Mouse (Mus musculus): Measurements from ENCODE around the gene Npas4.
"Not testable (repeated sequence)": the region's sequence is repeated elsewhere in the genome, so short reads cannot be mapped to it uniquely, and the experiment has no call there.

The Npas4 gene

DNA sequence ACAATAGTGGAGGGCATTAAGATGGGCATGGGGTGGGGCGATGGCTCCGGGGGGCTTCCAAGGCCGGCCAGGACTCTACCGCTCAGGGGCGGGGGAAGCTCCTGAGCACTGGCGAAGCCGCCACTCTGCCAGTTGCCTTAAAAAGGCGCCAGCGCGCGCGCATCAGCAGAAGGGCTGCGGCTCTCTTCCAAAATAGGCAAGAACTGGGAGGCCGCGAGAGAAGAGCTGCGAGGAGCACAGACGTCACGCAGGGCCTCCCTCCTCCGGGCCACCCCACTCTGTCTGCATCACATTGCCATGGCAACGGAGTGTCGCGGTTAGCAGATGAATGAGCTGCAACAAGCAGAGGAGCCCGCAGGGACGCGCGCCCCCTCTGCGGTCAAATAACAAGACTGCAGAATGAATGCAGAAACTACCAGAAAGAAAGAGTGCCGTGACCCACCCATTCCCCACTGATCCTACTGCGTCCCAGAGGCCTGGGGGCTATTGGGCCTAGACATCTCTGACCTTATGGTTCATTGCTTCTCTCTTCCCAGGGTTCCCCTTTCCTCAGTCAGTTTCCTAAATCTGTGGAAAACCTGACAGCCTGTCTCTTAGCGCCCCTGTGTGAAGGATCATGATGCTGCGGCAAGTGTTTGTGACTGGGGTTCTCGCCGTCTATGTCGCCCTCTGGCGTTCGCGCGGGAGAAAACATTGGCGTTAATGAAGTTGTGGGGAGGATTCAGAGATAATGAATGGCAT, 11.7 kb upstream of the Npas4 start:
- in situ Hi-C loops (cut with MboI; ENCODE audit: low pct_unique_long_range_greater_than_20kb in 1 of 2, low sequenced_read_pairs in 2 of 2, unreplicated experiment in 1 of 2) = no loop called here

DNA sequence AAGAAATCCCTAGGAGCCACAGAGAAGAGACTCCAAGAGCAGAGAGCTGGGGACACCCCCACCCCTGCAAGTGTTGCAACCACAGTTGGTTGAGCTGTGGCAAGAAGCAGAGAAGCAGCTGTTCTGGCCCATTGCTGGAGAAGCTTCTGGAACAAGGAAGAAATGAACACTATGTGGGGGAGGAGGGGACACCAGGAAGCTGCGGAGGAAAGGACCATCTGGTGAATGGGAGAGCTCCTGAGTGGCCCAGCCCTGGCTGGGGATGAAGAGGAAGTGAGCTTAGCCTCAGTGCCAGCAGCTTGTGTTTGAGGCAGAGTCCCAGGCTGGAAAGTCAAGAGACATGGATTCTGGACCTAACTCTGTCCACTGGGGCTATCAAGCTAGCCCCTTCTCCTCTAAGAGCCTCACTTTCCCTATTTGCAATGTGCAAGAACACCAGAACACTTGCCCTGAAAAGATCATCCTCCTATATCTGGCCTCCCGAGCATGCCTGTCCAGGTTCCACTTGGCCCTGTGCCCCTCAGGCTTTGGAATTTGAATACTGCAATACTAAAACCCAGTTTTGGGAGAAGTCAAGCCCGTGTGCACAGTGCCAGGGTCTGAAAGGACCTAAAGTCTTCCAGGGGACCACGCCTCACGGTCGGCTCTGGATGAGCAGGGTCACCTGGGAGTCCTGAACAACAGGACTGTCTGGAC, 9.5 kb upstream of the Npas4 start:
- in situ Hi-C loops (cut with MboI; ENCODE audit: low pct_unique_long_range_greater_than_20kb in 1 of 2, low sequenced_read_pairs in 2 of 2, unreplicated experiment in 1 of 2) = loop anchor here in 1 of 2 experiments (25.0 kb wide), 2 partner anchors 362 to 512 kb away; partner anchors contain the start of genes 2010003K11Rik, Rce1 and Syt12

DNA sequence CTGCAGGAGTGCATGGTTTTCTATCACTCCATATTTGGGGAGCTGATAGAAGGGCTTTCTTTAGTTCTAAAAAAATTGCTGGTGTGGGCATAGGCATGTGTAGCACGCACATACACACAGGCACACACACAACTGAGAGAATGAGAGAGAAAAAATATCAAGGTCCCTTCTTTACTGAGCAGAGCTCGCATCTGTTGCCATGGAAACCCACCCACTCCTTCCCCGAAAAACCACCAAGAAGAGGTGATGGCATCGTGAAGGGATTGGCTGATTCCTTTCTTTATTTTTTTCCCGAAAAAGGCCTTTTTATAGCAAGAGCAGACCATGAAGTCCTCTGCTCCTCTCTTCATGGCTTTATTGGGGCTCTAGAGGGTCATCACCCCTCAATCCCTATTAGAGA, 3.9 kb upstream of the Npas4 start:
- in situ Hi-C loops (cut with MboI; ENCODE audit: low pct_unique_long_range_greater_than_20kb in 1 of 2, low sequenced_read_pairs in 2 of 2, unreplicated experiment in 1 of 2) = loop anchor here in 1 of 2 experiments (25.0 kb wide), 2 partner anchors 357 to 507 kb away; partner anchors contain the start of genes 2010003K11Rik, Rce1 and Syt12

DNA sequence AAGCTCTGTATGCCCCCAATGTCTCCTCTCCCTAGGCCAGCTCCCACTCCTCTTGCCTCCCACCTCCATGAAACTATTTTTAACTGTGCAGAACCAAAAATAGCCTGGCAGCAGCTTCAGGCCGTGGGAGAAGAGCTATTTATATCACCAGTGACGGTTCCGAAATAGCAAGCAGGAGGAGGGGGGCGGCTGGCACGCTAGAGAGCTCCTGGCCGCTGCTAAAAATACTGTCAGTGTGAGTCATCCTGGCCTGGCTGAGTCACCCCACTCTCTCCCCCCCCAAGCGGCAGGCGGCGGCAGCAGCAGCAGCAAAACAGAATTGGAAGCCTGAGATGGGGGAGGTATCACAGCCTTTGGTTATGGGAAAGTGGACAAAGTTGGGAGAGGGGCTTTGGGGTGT, 2.8 kb upstream of the Npas4 start:
- in situ Hi-C loops (cut with MboI; ENCODE audit: low pct_unique_long_range_greater_than_20kb in 1 of 2, low sequenced_read_pairs in 2 of 2, unreplicated experiment in 1 of 2) = loop anchor here in 1 of 2 experiments (25.0 kb wide), 2 partner anchors 356 to 506 kb away; partner anchors contain the start of genes 2010003K11Rik, Rce1 and Syt12

DNA sequence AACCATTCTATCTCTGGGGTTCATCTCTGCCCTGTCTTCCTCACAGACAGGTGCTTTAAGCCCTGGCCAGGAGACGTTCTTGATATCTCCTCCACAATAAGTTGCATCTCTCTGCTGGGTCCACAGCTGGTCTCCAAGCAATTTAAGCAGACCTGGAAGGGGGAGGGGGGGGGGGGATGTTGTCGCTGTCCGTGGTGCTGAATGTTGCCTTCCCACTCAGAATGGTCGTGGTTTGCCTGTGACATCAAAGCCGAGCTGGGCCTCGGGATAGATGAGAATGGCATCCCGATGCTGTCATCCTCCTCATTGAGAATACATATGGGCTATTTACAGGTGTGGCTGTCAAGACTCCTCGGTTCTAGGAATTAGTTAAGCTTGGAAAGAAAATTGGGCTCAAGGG, 2.3 kb upstream of the Npas4 start:
- in situ Hi-C loops (cut with MboI; ENCODE audit: low pct_unique_long_range_greater_than_20kb in 1 of 2, low sequenced_read_pairs in 2 of 2, unreplicated experiment in 1 of 2) = loop anchor here in 1 of 2 experiments (25.0 kb wide), 2 partner anchors 355 to 505 kb away; partner anchors contain the start of genes 2010003K11Rik, Rce1 and Syt12

DNA sequence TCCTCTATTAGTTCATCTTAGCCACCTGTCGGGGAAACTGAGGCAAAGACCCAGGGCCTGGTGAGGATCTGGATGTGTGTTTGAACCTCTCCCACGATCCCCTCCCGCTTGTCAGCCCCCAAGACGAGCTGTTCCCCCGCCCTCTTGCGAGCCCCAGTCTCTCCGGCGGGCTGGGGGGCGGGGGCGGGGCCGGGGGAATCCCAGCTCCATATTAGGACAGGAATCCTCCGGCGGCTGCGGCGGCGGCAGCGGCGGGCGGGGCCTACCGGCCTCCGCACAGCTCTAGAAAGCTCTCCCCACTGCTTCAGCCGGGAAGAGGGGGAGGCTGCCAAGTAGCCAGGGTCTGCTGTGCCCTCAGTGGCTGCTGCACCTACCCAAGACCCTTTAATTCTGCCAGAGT, 600 bp upstream of the Npas4 start:
- in situ Hi-C loops (cut with MboI; ENCODE audit: low pct_unique_long_range_greater_than_20kb in 1 of 2, low sequenced_read_pairs in 2 of 2, unreplicated experiment in 1 of 2) = loop anchor here in 1 of 2 experiments (25.0 kb wide), 2 partner anchors 353 to 503 kb away; partner anchors contain the start of genes 2010003K11Rik, Rce1 and Syt12

DNA sequence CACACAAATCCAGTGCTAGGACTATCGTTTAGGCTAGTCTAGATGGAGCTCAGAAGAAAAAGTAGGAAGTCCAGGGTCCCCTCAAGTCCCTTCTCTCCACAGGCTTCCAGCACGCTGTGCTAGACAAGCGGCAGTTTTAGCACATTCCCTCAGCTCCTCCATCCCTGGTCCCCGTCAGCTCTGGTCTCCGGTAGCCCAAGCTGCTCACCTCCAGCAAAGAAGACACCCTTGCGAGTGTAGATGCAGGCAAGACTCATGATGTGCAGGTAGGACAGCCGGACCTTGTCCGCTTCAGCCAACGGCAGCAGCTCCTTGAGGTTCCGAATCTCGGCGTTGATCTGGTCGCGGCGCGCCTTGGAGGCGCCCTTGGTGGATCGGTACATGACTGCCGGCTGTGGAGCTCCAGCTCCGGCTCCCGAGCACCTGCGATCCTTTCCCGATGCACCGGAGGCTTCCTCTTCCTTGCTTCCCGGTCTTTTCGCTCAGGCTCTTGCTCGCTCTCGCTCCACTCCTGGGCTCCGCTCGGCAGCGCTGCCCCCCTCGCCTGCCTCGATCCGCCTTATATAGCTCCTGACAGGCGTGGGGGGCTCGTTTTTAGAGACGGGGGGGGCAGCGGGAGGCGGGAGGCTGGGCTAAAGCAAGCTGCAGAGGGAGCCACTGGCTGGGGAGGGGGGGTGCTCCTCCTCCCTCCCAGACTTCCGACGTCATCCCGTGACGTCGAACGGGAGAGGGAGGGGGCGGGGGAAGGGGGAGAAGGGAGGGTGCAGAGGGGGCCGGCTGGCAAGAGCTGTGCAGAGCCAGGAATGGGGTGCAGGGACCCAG, 471 bp downstream of the Npas4 start:
- in situ Hi-C loops (cut with MboI; ENCODE audit: low pct_unique_long_range_greater_than_20kb in 1 of 2, low sequenced_read_pairs in 2 of 2, unreplicated experiment in 1 of 2) = loop anchor here in 1 of 2 experiments (25.0 kb wide), 2 partner anchors 352 to 502 kb away; partner anchors contain the start of genes 2010003K11Rik, Rce1 and Syt12

DNA sequence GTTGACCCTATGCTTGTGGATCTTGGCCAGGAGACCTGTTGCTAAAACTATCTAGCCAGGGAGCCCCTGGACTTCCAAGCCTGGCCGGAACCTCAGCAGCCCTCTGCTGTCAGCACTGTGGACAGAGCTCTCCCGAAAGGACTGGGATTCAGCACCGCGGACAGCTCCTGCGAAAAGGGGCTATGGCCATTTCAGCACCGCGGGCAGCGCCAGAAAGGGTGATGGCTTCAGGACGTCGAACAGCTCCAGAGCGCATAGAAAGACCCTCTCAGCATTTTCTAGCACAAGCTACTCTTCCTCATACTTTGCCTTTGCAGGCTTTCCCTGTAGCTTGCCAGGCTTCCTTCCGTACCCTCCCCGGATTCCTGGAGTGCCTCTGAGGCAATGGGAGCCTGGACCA, 1.1 kb downstream of the Npas4 start:
- in situ Hi-C loops (cut with MboI; ENCODE audit: low pct_unique_long_range_greater_than_20kb in 1 of 2, low sequenced_read_pairs in 2 of 2, unreplicated experiment in 1 of 2) = loop anchor here in 1 of 2 experiments (25.0 kb wide), 2 partner anchors 352 to 502 kb away; partner anchors contain the start of genes 2010003K11Rik, Rce1 and Syt12

DNA sequence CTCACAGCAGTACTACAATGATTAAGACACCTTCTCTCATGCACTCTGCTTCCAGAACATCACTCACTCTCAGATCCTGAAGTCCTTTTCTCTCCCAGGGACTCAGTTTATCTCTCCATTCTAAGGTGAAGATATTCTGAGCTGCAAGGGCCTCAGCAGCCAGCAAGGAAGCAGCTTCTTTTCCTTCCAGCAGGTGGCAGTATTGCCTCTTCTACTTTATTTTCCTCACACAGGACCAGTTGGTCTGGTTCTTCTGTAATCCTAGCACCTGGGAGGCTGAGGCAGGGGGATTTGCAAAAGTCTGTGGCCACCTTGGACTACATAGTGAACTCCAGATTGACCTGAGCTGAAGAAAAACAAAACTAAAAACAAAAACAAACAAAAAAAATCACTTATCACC, 8.3 kb downstream of the Npas4 start:
- in situ Hi-C loops (cut with MboI; ENCODE audit: low pct_unique_long_range_greater_than_20kb in 1 of 2, low sequenced_read_pairs in 2 of 2, unreplicated experiment in 1 of 2) = loop anchor here in 1 of 2 experiments (25.0 kb wide), 2 partner anchors 344 to 494 kb away; partner anchors contain the start of genes 2010003K11Rik, Rce1 and Syt12

DNA sequence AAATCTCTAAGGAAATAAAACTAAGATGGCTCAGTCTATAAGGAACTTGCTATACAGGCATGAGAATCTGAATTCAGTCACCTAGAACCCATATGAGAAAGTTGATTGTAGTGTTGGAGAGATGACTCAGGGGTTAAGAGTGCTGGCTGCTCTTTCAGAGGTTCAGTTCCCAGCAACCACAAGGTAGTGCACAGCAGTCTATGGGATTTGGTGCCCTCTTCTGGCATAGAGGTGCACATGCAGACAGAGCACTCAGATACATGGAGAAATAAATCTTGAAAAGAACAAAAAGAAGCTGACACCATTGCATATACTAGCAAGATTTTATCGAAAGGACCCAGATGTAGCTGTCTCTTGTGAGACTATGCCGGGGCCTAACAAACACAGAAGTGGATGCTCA, 21.9 kb downstream of the Npas4 start:
- in situ Hi-C loops (cut with MboI; ENCODE audit: low pct_unique_long_range_greater_than_20kb in 1 of 2, low sequenced_read_pairs in 2 of 2, unreplicated experiment in 1 of 2) = no loop called here

DNA sequence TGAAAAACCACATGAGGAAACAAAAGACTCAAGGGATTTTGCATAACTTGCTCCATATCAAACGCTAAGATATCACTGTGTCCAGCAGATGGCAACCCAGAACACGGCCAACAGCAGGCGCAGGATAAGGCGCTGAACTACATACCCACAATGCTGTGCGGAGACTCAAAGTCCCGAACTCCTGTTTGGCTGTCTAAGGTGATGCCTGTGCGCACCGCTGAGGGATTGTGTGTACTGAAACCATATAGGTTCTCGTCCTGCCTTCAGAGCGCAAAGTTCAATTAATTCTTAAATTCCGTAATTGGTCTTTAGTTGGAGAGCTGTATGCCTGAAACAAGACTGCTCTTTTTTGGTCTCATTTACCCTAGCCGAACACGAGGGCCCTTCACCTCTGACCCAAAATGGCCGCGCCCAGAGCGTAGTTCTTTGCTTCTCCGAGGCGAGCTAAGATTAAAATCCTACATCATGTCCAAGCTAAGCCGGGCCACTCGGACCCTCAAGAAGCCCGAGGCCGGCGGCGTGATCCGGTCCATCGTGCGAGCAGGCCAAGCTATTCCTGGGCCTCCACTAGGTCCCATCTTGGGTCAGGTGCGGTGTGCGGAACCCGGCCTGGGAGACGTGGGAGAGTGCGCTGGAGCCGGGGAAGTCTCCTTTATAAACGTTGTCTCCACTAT, 28.1 kb downstream of the Npas4 start, which contains the start of gene Mrpl11:
TSS of gene Mrpl11 (plus strand) at position 220 of the 674 bp plus-strand sequence.
- in situ Hi-C loops (cut with MboI; ENCODE audit: low pct_unique_long_range_greater_than_20kb in 1 of 2, low sequenced_read_pairs in 2 of 2, unreplicated experiment in 1 of 2) = no loop called here

DNA sequence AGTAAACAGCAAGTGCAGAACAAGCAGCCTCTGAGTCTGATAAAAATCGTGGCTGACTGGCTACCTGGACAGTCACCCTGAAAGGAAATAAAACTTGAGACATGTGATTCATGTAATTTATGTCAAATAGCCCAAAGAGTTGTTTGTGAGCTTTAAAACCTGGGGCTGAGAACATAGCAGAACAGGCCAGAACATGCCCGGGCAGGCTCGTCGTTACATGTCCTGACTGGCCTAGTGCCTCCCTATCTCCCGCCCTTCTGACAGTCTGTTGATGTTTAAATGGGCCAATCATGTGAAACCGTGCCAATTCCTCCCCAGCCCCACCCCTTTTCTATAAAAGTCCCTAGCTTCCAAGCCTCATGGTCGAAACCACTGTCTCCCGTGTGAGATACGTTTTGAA, 41.5 kb downstream of the Npas4 start:
- in situ Hi-C loops (cut with MboI; ENCODE audit: low pct_unique_long_range_greater_than_20kb in 1 of 2, low sequenced_read_pairs in 2 of 2, unreplicated experiment in 1 of 2) = not testable (repeated sequence)

DNA sequence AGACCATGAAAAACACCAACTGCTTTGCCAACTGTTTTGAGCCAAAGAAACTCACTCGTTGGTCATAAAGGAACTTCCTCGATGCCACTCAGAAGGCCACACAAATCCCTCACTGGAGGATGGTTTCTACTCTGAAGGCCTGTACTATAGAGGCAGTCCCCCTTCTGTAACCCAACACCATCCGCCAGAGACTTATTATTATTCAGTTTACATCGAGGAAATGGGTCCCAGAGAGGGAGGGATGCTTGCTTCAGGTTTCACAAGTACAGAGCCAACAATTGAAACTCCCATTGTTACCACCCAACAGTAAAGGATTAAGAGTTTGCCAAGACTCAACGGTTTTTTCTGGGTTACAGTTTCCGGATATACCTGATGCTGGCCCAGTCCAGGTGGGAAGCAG, 44.6 kb downstream of the Npas4 start:
- in situ Hi-C loops (cut with MboI; ENCODE audit: low pct_unique_long_range_greater_than_20kb in 1 of 2, low sequenced_read_pairs in 2 of 2, unreplicated experiment in 1 of 2) = no loop called here

DNA sequence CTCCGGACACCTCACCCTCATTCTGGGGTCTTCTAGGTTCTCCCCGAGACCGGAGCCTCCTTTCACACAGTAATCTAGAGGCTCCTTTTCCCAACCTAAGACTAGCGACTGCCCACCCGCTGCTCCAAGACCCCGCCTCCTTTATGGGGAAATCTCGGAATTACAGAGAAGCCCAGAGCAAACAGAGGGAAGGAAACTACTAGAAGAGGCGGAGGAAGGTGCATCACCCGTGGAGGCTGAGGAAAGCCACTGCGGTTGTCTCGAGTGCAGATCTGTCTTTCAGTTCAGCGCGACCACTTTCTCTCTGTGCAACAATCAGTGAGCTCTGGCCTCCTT, 46.9 kb downstream of the Npas4 start:
- in situ Hi-C loops (cut with MboI; ENCODE audit: low pct_unique_long_range_greater_than_20kb in 1 of 2, low sequenced_read_pairs in 2 of 2, unreplicated experiment in 1 of 2) = no loop called here

DNA sequence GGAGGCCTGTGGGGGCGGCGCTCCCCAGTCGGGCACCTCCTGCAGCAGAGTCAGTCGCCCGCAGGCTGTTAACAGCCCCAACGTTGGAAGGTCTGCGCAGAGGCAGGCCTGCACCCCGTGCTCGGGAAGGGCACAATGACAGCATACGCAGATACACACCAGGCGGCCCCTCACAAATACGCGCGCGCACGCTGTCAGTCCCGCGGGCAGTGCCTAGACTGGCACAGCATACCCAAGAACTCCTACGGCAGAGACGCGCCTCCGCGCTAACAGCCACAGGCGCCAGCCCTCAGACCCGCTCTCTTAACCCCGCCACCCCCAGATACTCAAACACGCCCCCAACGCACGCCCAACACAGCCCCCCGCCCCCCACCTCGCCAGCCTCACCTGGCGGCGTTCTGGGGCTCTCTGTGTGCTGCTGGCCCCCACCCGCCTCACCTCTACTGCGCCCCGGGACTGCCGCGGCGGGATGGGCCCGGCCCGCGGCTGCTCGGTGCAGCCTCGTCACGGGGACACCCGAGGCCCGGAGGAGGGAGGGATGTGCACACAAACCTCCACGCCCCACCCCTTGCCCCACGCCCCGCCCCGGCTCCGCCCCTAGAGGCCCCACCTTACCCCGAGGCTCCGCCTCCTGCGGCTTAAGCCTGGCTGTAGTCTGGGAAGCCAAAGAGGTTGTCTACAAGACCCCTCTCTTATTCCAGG, 47.4 kb downstream of the Npas4 start, which contains the start of gene Peli3:
TSS of gene Peli3 (minus strand) at position 577 of the 702 bp plus-strand sequence.
- in situ Hi-C loops (cut with MboI; ENCODE audit: low pct_unique_long_range_greater_than_20kb in 1 of 2, low sequenced_read_pairs in 2 of 2, unreplicated experiment in 1 of 2) = no loop called here

DNA sequence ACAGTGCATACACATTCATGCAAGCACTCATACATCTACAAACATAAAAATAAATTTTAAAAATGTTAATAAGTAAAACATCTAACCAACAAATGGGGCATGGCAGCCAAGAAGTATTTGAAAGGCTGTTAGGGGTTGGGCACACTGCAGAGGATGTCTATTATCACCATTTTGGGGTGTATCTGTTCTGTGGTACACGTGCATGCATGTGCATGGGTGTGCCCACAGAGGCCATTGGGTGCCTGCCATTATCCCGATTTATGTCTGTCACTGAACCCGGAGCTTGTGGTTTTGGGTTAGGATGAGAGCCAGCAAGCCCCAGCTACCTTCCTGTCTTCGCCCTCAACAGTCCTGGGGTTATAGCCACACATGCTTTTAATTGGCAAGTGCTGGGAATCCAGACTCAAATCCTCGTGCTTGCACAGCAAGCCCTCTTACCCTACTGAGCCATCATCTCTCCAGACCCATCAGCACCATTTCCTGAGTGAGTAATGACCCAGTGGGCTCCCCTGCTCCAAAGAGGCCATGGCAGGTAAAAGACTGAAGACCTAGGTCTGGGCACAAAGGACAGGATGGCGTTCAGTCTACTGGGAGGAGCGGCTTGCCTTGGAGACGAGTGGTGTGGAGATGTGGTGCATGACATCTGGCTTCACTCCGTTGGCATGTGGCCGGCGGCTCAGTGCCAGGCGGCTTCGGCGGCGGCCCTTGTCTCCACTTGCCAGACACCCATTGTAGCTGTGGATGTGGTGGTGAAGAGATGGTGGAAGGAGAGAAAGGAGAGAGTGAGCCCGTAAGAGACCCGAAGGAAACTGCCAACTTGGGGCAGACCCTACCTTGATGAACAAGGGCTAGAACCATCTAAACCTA, 52.4 kb downstream of the Npas4 start:
- in situ Hi-C loops (cut with MboI; ENCODE audit: low pct_unique_long_range_greater_than_20kb in 1 of 2, low sequenced_read_pairs in 2 of 2, unreplicated experiment in 1 of 2) = no loop called here

Measured in mouse embryonic stem cell (cell line).